Mouse (Mus musculus) CH12.LX (cell line): ENCODE data around the gene Pgam1.

Experiments
- CTCF ChIP-seq, 2 experiments: IDR thresholded peaks in 1 of 2; conservative IDR thresholded peaks in 1 of 2; 2 replicates each; pipeline ENCODE4 v1.5.1; 2011 to 2012; ENCODE audit warnings: low read depth in 2 of 2, low read length in 2 of 2, improper control_type of control experiment in 1 of 2, inconsistent platforms in 1 of 2, mild to moderate bottlenecking in 1 of 2, moderate library complexity in 1 of 2
- E2F4 ChIP-seq: IDR thresholded peaks from 2 replicates; pipeline ENCODE4 v1.6.1; 2011; ENCODE audit warnings: low read depth, low read length, improper control_type of control experiment; ENCODE audit not compliant: insufficient replicate concordance
- ELF1 ChIP-seq: IDR thresholded peaks from 2 replicates; pipeline ENCODE4 v1.6.1; 2014; ENCODE audit warnings: low read depth, mild to moderate bottlenecking, inconsistent platforms, low read length, improper control_type of control experiment
- EP300 ChIP-seq: IDR thresholded peaks from 2 replicates; pipeline ENCODE4 v1.6.1; 2011; ENCODE audit warnings: low read length, improper control_type of control experiment
- GABPA ChIP-seq: IDR thresholded peaks from 2 replicates; pipeline ENCODE4 v1.6.1; 2012; ENCODE audit warnings: low read depth, low read length, improper control_type of control experiment, inconsistent platforms; ENCODE audit not compliant: insufficient replicate concordance
- POLR2A ChIP-seq: IDR thresholded peaks from 2 replicates; pipeline ENCODE4 v1.6.1; 2011; ENCODE audit warnings: low read depth, mild to moderate bottlenecking, improper control_type of control experiment, low read length
- SMC3 ChIP-seq: IDR thresholded peaks from 2 replicates; pipeline ENCODE4 v1.6.1; 2011; ENCODE audit warnings: low read depth, low read length, improper control_type of control experiment
- UBTF ChIP-seq: IDR thresholded peaks from 2 replicates; pipeline ENCODE4 v1.6.1; 2012; ENCODE audit warnings: low read depth, mild to moderate bottlenecking, inconsistent platforms, low read length, improper control_type of control experiment, moderate library complexity
- USF1 ChIP-seq: IDR thresholded peaks from 2 replicates; pipeline ENCODE4 v1.6.1; 2014; ENCODE audit warnings: low read depth, mild to moderate bottlenecking, inconsistent platforms, low read length, improper control_type of control experiment
- ZKSCAN1 ChIP-seq: IDR thresholded peaks from 2 replicates; pipeline ENCODE4 v1.6.1; 2012; ENCODE audit warnings: low read depth, inconsistent platforms, low read length, improper control_type of control experiment, borderline replicate concordance
- ZMIZ1 ChIP-seq: IDR thresholded peaks from 2 replicates; pipeline ENCODE4 v1.6.1; 2012; ENCODE audit warnings: low read depth, mild to moderate bottlenecking, inconsistent platforms, low read length, improper control_type of control experiment

GRCm38 (mm10) chr19:41883882-41884281 lies 27.8 kb upstream of the Pgam1 start:
- TF ChIP-seq CTCF (conservative IDR thresholded peaks at IDR 0.05 in 1 of 2, IDR thresholded peaks at IDR 0.05 in 1 of 2; ENCODE audit: low read depth in 2 of 2, low read length in 2 of 2) (no peak), ELF1 (no peak), ZMIZ1 (no peak), E2F4 (no peak), GABPA (no peak), POLR2A (no peak), ZKSCAN1 (no peak), USF1 (no peak), SMC3 (no peak), UBTF (no peak), EP300 (no peak)
